Mouse (Mus musculus) liver, postnatal 0 days (tissue): Measurements from ENCODE around the gene Tradd.
"Not testable (repeated sequence)": the region's sequence is repeated elsewhere in the genome, so short reads cannot be mapped to it uniquely, and the experiment has no call there.

Experiments
- CTCF ChIP-seq: sonication (generic); IDR thresholded peaks from 2 replicates; pipeline ENCODE4 v1.5.1; 2016; ENCODE audit warnings: antibody characterized with exemption, low read depth
- EP300 ChIP-seq: IDR thresholded peaks from 2 replicates; pipeline ENCODE4 v1.6.1; 2016; ENCODE audit warnings: antibody characterized with exemption, low read depth, mild to moderate bottlenecking

GRCm38 (mm10) chr8:105291802-105292201 lies 27.4 kb upstream of the Tradd start:
- not testable (repeated sequence) for TF ChIP-seq EP300
- peak; percentile 32 for TF ChIP-seq CTCF
